In the genomic region with DNA sequence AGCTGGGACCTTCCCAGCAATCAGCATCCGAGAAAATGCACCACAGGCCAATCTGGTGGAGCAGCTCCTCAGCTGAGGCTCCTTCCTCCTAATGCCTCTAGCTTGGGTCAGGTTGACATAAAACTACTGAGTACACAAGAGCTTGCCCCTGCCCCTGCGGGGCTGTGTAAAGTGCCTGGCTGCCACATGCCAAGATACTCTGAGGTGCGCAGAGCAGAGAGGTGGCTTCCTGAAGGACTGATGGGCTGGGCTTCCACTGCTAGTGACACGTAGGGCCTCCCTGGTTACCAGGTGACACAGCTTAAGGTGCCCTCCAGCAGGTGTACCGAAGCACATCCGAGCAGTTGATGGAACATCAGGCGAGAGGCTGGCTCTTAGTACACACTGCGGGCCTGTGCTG, we compare ENCODE assay signal across 27 mouse cellular contexts. TPM values are rescaled to one million over a fixed set of nuclear protein-coding genes. Genes with fewer than 3 reads are reported as not detected.
DNase-seq lines count a peak whose midpoint lies in the region; ATAC-seq and TF ChIP-seq lines count a peak whose summit lies in the region.
"Had no signal": no experiment of that assay in that cellular context is flagged by ENCODE, and none has a peak within 500 bp of the region (broad histone marks: within the 10 kb centered on the region; RNA-seq: fewer than 3 reads in every experiment).

No protein-coding gene starts in this region.

- H3K4me1 ChIP-seq in lung, embryonic 15.5 days = peaks cover 44% of the 10 kb centered on the region
- H3K4me1 ChIP-seq in lung, adult 2 months (ENCODE audit: control insufficient read depth, insufficient read depth, low read length) = peaks cover 12% of the 10 kb centered on the region
- no peaks in the 10 kb centered on the region; the same call in 1 of the 2 replicates for H3K4me1 ChIP-seq in megakaryocyte, embryonic 14.5 days
- peaks cover 30% of the 10 kb centered on the region for H3K4me1 ChIP-seq in midbrain, embryonic 10.5 days

- H3K9ac ChIP-seq in lung, embryonic 15.5 days = no peak overlapping the region
- H3K9ac ChIP-seq: embryonic facial prominence, embryonic 12.5 days; embryonic facial prominence, embryonic 15.5 days; forebrain, postnatal 0 days; heart, embryonic 13.5 days; hindbrain, embryonic 13.5 days had no signal

- H3K27me3 ChIP-seq in lung, embryonic 15.5 days = no peaks in the 10 kb centered on the region
- H3K27me3 ChIP-seq in megakaryocyte, embryonic 14.5 days (replicated peaks) = peaks cover 9% of the 10 kb centered on the region
- H3K27me3 ChIP-seq in midbrain, embryonic 10.5 days (ENCODE audit: low read depth, poor library complexity, severe bottlenecking) = no peaks in the 10 kb centered on the region
- H3K27me3 ChIP-seq: embryonic facial prominence, embryonic 12.5 days; embryonic facial prominence, embryonic 15.5 days; heart, embryonic 13.5 days; hindbrain, embryonic 13.5 days; Patski had no signal

- DNase-seq in gastrocnemius, adult 2 months = no peak
- no peak for DNase-seq in gastrocnemius, adult 8-10 months (ENCODE audit: low spot score in 2 of 2)
- no peak for DNase-seq in lung, adult 2 months
- DNase-seq in midbrain, embryonic 10.5 days (ENCODE audit: low spot score) = no peak
- no peak for DNase-seq in left cerebral cortex, postnatal 25 days (ENCODE audit: low spot score in 2 of 2)
- DNase-seq: adrenal gland, postnatal 10 days; adrenal gland, postnatal 36 days; cerebellum, adult 18-20 months; cerebellum, adult 9-10 months; cerebellum, postnatal 14 days; forebrain, postnatal 0 days; gastrocnemius, postnatal 10 days; gastrocnemius, postnatal 36 days; heart, adult 2 months; heart, postnatal 14 days; heart, postnatal 4 days had no signal

- no peak for TF ChIP-seq CTCF in gastrocnemius, adult 2 months (IDR thresholded peaks at IDR 0.05)
- no peak for TF ChIP-seq CTCF in lung, adult 2 months (IDR thresholded peaks at IDR 0.05; ENCODE audit: insufficient read depth, low read length)

- ATAC-seq in lung, embryonic 15.5 days (ENCODE audit: borderline replicate concordance, extremely low read depth, low FRiP score, low TSS enrichment) = peak; percentile 62
- ATAC-seq in megakaryocyte, adult 5-6 weeks (ENCODE audit: poor library complexity, severe bottlenecking) = no peak
- ATAC-seq: forebrain, embryonic 14.5 days; forebrain, postnatal 0 days; hindbrain, embryonic 16.5 days; Patski had no signal

- WGBS in lung, embryonic 15.5 days = 75% methylated on average over 8 of the region's 8 CpGs
- 81% methylated on average over 8 of the region's 8 CpGs for WGBS in lung, adult 2 months
- 95% methylated on average over 8 of the region's 8 CpGs for WGBS in midbrain, embryonic 10.5 days

- H3K4me2 ChIP-seq in lung, embryonic 15.5 days = no peak overlapping the region
- H3K4me2 ChIP-seq: embryonic facial prominence, embryonic 12.5 days; embryonic facial prominence, embryonic 15.5 days; heart, embryonic 13.5 days; hindbrain, embryonic 13.5 days had no signal

- intact Hi-C loops in gastrocnemius, adult 2 months (cut with DNase I) = no loop called here
- intact Hi-C loops in left cerebral cortex, postnatal 25 days (cut with DNase I) = no loop called here

- H3K27ac ChIP-seq in gastrocnemius, adult 2 months = peak overlapping the region; percentile 1; the same call in 1 of the 2 replicates
- no peak overlapping the region for H3K27ac ChIP-seq in lung, embryonic 15.5 days
- H3K27ac ChIP-seq in midbrain, embryonic 10.5 days (replicated peaks) = no peak overlapping the region
- H3K27ac ChIP-seq: embryonic facial prominence, embryonic 15.5 days; heart, adult 2 months; heart, embryonic 10.5 days; heart, embryonic 13.5 days; hindbrain, embryonic 13.5 days had no signal

- no peaks in the 10 kb centered on the region for H3K9me3 ChIP-seq in lung, embryonic 15.5 days
- peaks cover 8% of the 10 kb centered on the region for H3K9me3 ChIP-seq in megakaryocyte, embryonic 14.5 days
- peaks cover 3% of the 10 kb centered on the region; the same call in 1 of the 2 replicates for H3K9me3 ChIP-seq in midbrain, embryonic 10.5 days (replicated peaks)
- H3K9me3 ChIP-seq: embryonic facial prominence, embryonic 12.5 days; embryonic facial prominence, embryonic 15.5 days; heart, embryonic 10.5 days; heart, embryonic 13.5 days; hindbrain, embryonic 13.5 days had no signal

- H3K36me3 ChIP-seq in lung, embryonic 15.5 days = no peaks in the 10 kb centered on the region
- H3K36me3 ChIP-seq in megakaryocyte, embryonic 14.5 days (replicated peaks; ENCODE audit: low read length) = no peaks in the 10 kb centered on the region
- no peaks in the 10 kb centered on the region for H3K36me3 ChIP-seq in midbrain, embryonic 10.5 days
- H3K36me3 ChIP-seq: embryonic facial prominence, embryonic 12.5 days; embryonic facial prominence, embryonic 15.5 days; heart, embryonic 10.5 days; heart, embryonic 13.5 days; hindbrain, embryonic 13.5 days had no signal

- H3K4me3 ChIP-seq in gastrocnemius, adult 2 months = no peak overlapping the region
- H3K4me3 ChIP-seq in lung, embryonic 15.5 days = no peak overlapping the region
- H3K4me3 ChIP-seq in lung, adult 2 months (replicated peaks; ENCODE audit: extremely low read depth, low read depth, low read length) = no peak overlapping the region
- H3K4me3 ChIP-seq in megakaryocyte, embryonic 14.5 days (replicated peaks) = peak overlapping the region; percentile 31
- H3K4me3 ChIP-seq in midbrain, embryonic 10.5 days = no peak overlapping the region
- H3K4me3 ChIP-seq: embryonic facial prominence, embryonic 12.5 days; embryonic facial prominence, embryonic 15.5 days; heart, adult 2 months; heart, embryonic 10.5 days; heart, embryonic 13.5 days; hindbrain, embryonic 13.5 days had no signal

- TF ChIP-seq POLR2A in lung, adult 2 months (IDR thresholded peaks at IDR 0.05; ENCODE audit: borderline replicate concordance, extremely low read depth, low read depth, low read length) = no peak

RNA-seq across cellular contexts. Expression of gene Uaca, which starts 37.9 kb away (rescaled TPM):
- 100 to 1,000 TPM; 119 to 145 TPM for total RNA-seq in gastrocnemius, adult 2 months (2021)
- total RNA-seq in gastrocnemius, adult 8-10 months (2022) = 100 to 1,000 TPM; 122 to 163 (median 140) TPM
- polyA plus RNA-seq in lung, embryonic 15.5 days (2015; fragmentation: Nextera tagmentation; extraction: Ambion mirVana) = 33.1 and 34.9 TPM in 2 replicates
- 7.0 and 13.8 TPM in 2 replicates for polyA plus RNA-seq in lung, adult 2 months (2012; rRNA removed)
- polyA plus RNA-seq in megakaryocyte, embryonic 14.5 days (2012; ENCODE audit: insufficient read depth, low replicate concordance) = 2.5 TPM in 1 of 2 replicates, not detected in the other
- total RNA-seq in megakaryocyte, adult 5-6 weeks (2015) = 0.07 TPM in 1 of 2 replicates, not detected in the other
- 0.20 TPM in 1 of 2 replicates, not detected in the other for total RNA-seq in megakaryocyte, adult 5-6 weeks (2017)
- 33.1 and 37.0 TPM in 2 replicates for polyA plus RNA-seq in midbrain, embryonic 10.5 days (2016; fragmentation: Nextera tagmentation; extraction: Ambion mirVana)
- total RNA-seq in left cerebral cortex, postnatal 25 days (2021) = 1 to 10 TPM; 8.6 to 9.2 TPM

Comparison
In these comparisons a context has a peak if more than half of its experiments do, and no peak if none do; other contexts are left out.
1. RNA of gene Uaca, which starts 37.9 kb away (total RNA-seq): 122 to 163 TPM in gastrocnemius, adult 8-10 months and 119 to 145 TPM in gastrocnemius, adult 2 months; 8.6 to 9.2 TPM in left cerebral cortex, postnatal 25 days and 0.07 to 0.20 TPM in megakaryocyte, adult 5-6 weeks; every median in the first group is over 10 times any median in the second.